Mouse (Mus musculus) limb, embryonic 11.5 days (tissue): ENCODE measurements at regions not wholly inside any gene's neighbourhood (a gene's known extent, or its start where the extent isn't known, plus 50 kb on each side); places are given as distances from the start of the nearest gene placed in this dataset.
A peak's percentile ranks its signal among the peaks of the same experiment; 100 is the strongest.

Experiments
- ATAC-seq: fragments of 200-750 bp; cut with Nextera tagmentation; 2 replicates; pipeline ENCODE4 v1.8.0; 2017; ENCODE audit warnings: low read depth; ENCODE audit not compliant: insufficient number of reproducible peaks, low FRiP score, low TSS enrichment
- DNase-seq: peaks from one replicate; pipeline ENCODE4 v3.0.0-alpha.2; 2015; ENCODE audit warnings: low spot score
- H3K27ac ChIP-seq: fragments of 300-500 bp; sonication (generic); replicated peaks from 2 replicates; pipeline ENCODE4 v1.5.1; 2014; ENCODE audit warnings: low read depth, mild to moderate bottlenecking, low read length
- H3K27me3 ChIP-seq: fragments of 300-500 bp; sonication (generic); 2 replicates; pipeline ENCODE4 v1.6.1; 2014; ENCODE audit warnings: mild to moderate bottlenecking, low read length, mixed read lengths; ENCODE audit not compliant: control insufficient read depth, insufficient read depth
- H3K36me3 ChIP-seq: fragments of 300-500 bp; sonication (generic); 2 replicates; pipeline ENCODE4 v1.6.1; 2014; ENCODE audit warnings: mild to moderate bottlenecking, low read length, moderate library complexity, mixed read lengths; ENCODE audit not compliant: control insufficient read depth, insufficient read depth
- H3K4me1 ChIP-seq: fragments of 300-500 bp; sonication (generic); 2 replicates; pipeline ENCODE4 v1.6.1; 2014; ENCODE audit warnings: low read length, mixed read lengths; ENCODE audit not compliant: control insufficient read depth, insufficient read depth
- H3K4me2 ChIP-seq: fragments of 300-500 bp; sonication (generic); 2 replicates; pipeline ENCODE4 v1.6.1; 2014; ENCODE audit warnings: low read depth, mild to moderate bottlenecking, moderate library complexity; ENCODE audit not compliant: severe bottlenecking
- H3K4me3 ChIP-seq: fragments of 300-500 bp; sonication (generic); 2 replicates; pipeline ENCODE4 v1.5.1; 2014; ENCODE audit warnings: low read depth, low read length
- H3K9ac ChIP-seq: fragments of 300-500 bp; sonication (generic); 2 replicates; pipeline ENCODE4 v1.6.1; 2014; ENCODE audit warnings: mild to moderate bottlenecking, low read length
- H3K9me3 ChIP-seq: fragments of 300-500 bp; sonication (generic); 2 replicates; pipeline ENCODE4 v1.6.1; 2016; ENCODE audit warnings: low read length; ENCODE audit not compliant: control insufficient read depth
- WGBS: fragments of 180-500 bp; shearing (Covaris S2); extraction: QIAGEN DNeasy Blood & Tissue Kit; methylation state at CpG from one replicate; pipeline ENCODE4 v1.1.7; 2014; 5-methylcytosine and 5-hydroxymethylcytosine counted together

GRCm38 (mm10) chr15:50989457-50989856, 2895.2 kb upstream of the Gm7489 start:
- Histone ChIP-seq H3K9me3 (no peaks in the 10 kb centered on the region), H3K27ac (no peak overlapping the region), H3K27me3 (no peaks in the 10 kb centered on the region), H3K4me3 (no peak overlapping the region), H3K9ac (no peak overlapping the region), H3K36me3 (no peaks in the 10 kb centered on the region), H3K4me1 (no peaks in the 10 kb centered on the region), H3K4me2 (no peak overlapping the region)
- 85% methylated on average over 4 of the region's 4 CpGs for WGBS
- ATAC-seq, result no peak
- no peak for DNase-seq

- no peaks in the 10 kb centered on the region for H3K27me3 ChIP-seq
Observed at GRCm38 (mm10) chr15:50991667-50992066, 2893.0 kb upstream of the Gm7489 start.

GRCm38 (mm10) chr15:50992246-50992645, 2892.5 kb upstream of the Gm7489 start:
- Histone ChIP-seq H3K27ac (no peak overlapping the region), H3K4me3 (no peak overlapping the region), H3K36me3 (no peaks in the 10 kb centered on the region), H3K9me3 (no peaks in the 10 kb centered on the region), H3K4me2 (no peak overlapping the region), H3K9ac (no peak overlapping the region), H3K27me3 (no peaks in the 10 kb centered on the region), H3K4me1 (no peaks in the 10 kb centered on the region)
- DNase-seq (no peak), ATAC-seq (no peak)
- WGBS, result 80% methylated on average over 2 of the region's 2 CpGs

More at GRCm38 (mm10) chr15:50991667-50992066, 2893.0 kb upstream of the Gm7489 start:
- Histone ChIP-seq H3K9me3 (no peaks in the 10 kb centered on the region), H3K27ac (no peak overlapping the region), H3K36me3 (no peaks in the 10 kb centered on the region), H3K9ac (no peak overlapping the region), H3K4me3 (no peak overlapping the region), H3K4me2 (no peak overlapping the region), H3K4me1 (no peaks in the 10 kb centered on the region)
- 56% methylated on average over 4 of the region's 4 CpGs for WGBS
- ATAC-seq (no peak), DNase-seq (no peak)

GRCm38 (mm10) chr15:50993121-50993520, 2891.6 kb upstream of the Gm7489 start:
- H3K36me3 ChIP-seq, result no peaks in the 10 kb centered on the region
- H3K4me3 ChIP-seq, result no peak overlapping the region
- H3K9me3 ChIP-seq, result no peaks in the 10 kb centered on the region
- no peak overlapping the region for H3K27ac ChIP-seq
- DNase-seq (no peak), ATAC-seq (no peak)
- 48% methylated on average over 5 of the region's 5 CpGs for WGBS
- H3K4me2 ChIP-seq, result no peak overlapping the region
- H3K4me1 ChIP-seq, result no peaks in the 10 kb centered on the region
- no peaks in the 10 kb centered on the region for H3K27me3 ChIP-seq
- H3K9ac ChIP-seq, result no peak overlapping the region

- Histone ChIP-seq H3K27me3 (no peaks in the 10 kb centered on the region), H3K4me2 (no peak overlapping the region), H3K9ac (no peak overlapping the region), H3K4me1 (no peaks in the 10 kb centered on the region), H3K36me3 (no peaks in the 10 kb centered on the region), H3K4me3 (no peak overlapping the region), H3K9me3 (no peaks in the 10 kb centered on the region), H3K27ac (no peak overlapping the region)
- no peak for DNase-seq
- no peak for ATAC-seq
- 91% methylated on average over 3 of the region's 3 CpGs for WGBS
Observed at GRCm38 (mm10) chr15:50995688-50996087, 2889.0 kb upstream of the Gm7489 start.

- Histone ChIP-seq H3K4me3 (no peak overlapping the region), H3K27me3 (no peaks in the 10 kb centered on the region), H3K27ac (no peak overlapping the region), H3K4me1 (no peaks in the 10 kb centered on the region), H3K9ac (no peak overlapping the region), H3K4me2 (no peak overlapping the region), H3K36me3 (no peaks in the 10 kb centered on the region), H3K9me3 (no peaks in the 10 kb centered on the region)
- DNase-seq (no peak), ATAC-seq (no peak)
- 87% methylated on average over 4 of the region's 4 CpGs for WGBS
Observed at GRCm38 (mm10) chr15:50996296-50996695, 2888.4 kb upstream of the Gm7489 start.

- WGBS, result 77% methylated on average over 11 of the region's 11 CpGs
- H3K4me2 ChIP-seq, result no peak overlapping the region
Observed at GRCm38 (mm10) chr15:50997209-50997763, 2887.4 kb upstream of the Gm7489 start.

GRCm38 (mm10) chr15:51038968-51039367, 2845.7 kb upstream of the Gm7489 start:
- WGBS, result 0% methylated on average over 1 of the region's 1 CpGs
- no peak overlapping the region for H3K4me2 ChIP-seq
- H3K9me3 ChIP-seq, result no peaks in the 10 kb centered on the region
- DNase-seq, result peak; percentile 35
- no peaks in the 10 kb centered on the region for H3K27me3 ChIP-seq
- H3K27ac ChIP-seq, result no peak overlapping the region
- H3K4me1 ChIP-seq, result no peaks in the 10 kb centered on the region
- peak; percentile 60 for ATAC-seq
- H3K36me3 ChIP-seq, result no peaks in the 10 kb centered on the region
- H3K4me3 ChIP-seq, result no peak overlapping the region
- no peak overlapping the region for H3K9ac ChIP-seq

More at GRCm38 (mm10) chr15:50997209-50997763, 2887.4 kb upstream of the Gm7489 start:
- ATAC-seq, result no peak
- H3K4me3 ChIP-seq, result no peak overlapping the region
- H3K9me3 ChIP-seq, result no peaks in the 10 kb centered on the region
- DNase-seq, result no peak
- H3K4me1 ChIP-seq, result no peaks in the 10 kb centered on the region
- H3K27me3 ChIP-seq, result no peaks in the 10 kb centered on the region
- H3K27ac ChIP-seq, result no peak overlapping the region
- no peak overlapping the region for H3K9ac ChIP-seq
- H3K36me3 ChIP-seq, result no peaks in the 10 kb centered on the region

GRCm38 (mm10) chr15:51070538-51070937, 2814.2 kb upstream of the Gm7489 start:
- 64% methylated on average over 10 of the region's 10 CpGs for WGBS
- Histone ChIP-seq H3K27ac (no peak overlapping the region), H3K9ac (no peak overlapping the region), H3K9me3 (no peaks in the 10 kb centered on the region), H3K4me2 (no peak overlapping the region), H3K4me1 (no peaks in the 10 kb centered on the region), H3K4me3 (no peak overlapping the region), H3K27me3 (no peaks in the 10 kb centered on the region), H3K36me3 (no peaks in the 10 kb centered on the region)
- DNase-seq, result no peak
- no peak for ATAC-seq
